Mouse (Mus musculus): ENCODE data around the gene Gm45062.

GRCm38 (mm10) chr6:8484437-8485275, 225.4 kb downstream of the Gm45062 start:
- TF ChIP-seq CTCF (IDR thresholded peaks at IDR 0.05) (no peak), EP300 (IDR thresholded peaks at IDR 0.05) (no peak)
